Mouse (Mus musculus): ENCODE measurements around the gene Esyt2. TPM values are rescaled to one million over a fixed set of nuclear protein-coding genes. Genes with fewer than 3 reads are reported as not detected.

Esyt2 gene
- polyA plus RNA-seq (2017; shearing (Covaris generic)) = 187 TPM

GRCm38 (mm10) chr12:116280653-116281364 is at the start of gene Esyt2:
TSS of gene Esyt2 (plus strand) at chr12:116281196.

GRCm38 (mm10) chr12:116262555-116263341 is 18.2 kb upstream of the Esyt2 start, which contains the start of gene Wdr60:
TSS of gene Wdr60 (minus strand) at chr12:116263022.

DNA sequence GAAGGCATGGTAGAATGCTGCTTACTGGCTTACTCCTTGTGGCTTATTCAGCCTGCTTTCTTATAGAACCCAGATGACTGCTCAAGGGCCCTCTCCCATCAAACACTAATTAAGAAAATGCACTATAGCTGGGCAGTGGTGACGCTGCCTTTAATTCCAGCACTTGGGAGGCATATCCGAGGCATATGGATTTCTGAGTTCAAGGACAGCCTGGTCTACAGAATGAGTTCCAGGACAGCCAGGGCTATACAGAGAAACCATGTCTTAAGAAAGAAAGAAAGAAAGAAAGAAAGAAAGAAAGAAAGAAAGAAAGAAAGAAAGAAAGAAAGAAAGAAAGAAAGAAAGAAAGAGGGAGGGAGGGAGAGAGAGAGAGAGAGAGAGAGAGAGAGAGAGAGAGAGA is 5.9 kb upstream of the Esyt2 start, which contains the start of gene Gm11027:
Gene Gm11027, plus strand, starts transcription at position 301 of the 400 bp plus-strand sequence.

DNA sequence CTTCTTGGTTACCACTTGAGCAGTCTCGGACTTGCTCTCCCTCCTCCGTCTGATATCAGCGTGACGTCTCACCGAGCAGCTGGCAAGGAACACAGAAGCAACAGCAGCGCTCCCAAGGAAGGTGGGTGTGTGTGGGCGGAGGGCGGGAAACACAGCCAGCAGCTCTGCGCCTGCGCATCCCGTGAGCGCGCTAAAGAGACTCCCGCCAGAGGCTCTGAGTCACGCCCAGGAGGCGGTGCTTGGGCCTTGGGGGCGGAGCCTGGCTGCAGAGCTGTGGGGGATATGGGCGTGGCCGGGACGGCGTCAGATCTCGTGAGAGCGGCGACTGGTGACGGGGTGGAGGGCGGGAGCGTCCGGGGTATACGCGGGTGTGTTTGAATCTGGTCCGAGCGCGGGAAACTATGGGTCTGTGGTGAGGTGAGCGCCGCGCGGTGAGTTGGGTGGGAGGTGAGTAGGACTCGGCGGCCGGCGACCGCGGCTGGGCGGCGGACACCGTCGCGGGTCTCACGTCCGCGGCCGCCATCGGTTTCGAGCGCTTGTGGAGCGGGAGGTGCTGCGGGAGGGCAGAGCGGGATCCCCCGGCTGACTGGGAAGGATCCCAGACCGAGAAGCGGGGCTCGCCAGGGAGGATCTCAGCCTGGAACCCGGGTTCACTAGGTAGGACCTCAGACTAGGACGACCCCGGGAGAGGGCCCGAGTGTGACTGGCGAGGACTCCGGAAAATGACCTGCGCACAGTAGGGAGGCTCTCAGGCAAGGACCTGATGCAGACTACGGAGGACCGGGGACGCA is 124.2 kb downstream of the Esyt2 start, which contains the start of gene Ncapg2:
Gene Ncapg2, plus strand, starts transcription at position 358 of the 791 bp plus-strand sequence.

Other genes with a start within 250 kb of the Esyt2 start
- gene Zfp386, start 233.5 kb upstream of the Esyt2 start, polyA plus RNA-seq (2017; shearing (Covaris generic)) = 42.2 TPM
- gene Vipr2, start 203.5 kb upstream of the Esyt2 start, polyA plus RNA-seq (2017; shearing (Covaris generic)) = 0.61 TPM
- gene Wdr60, start 18.2 kb upstream of the Esyt2 start, polyA plus RNA-seq (2017; shearing (Covaris generic)) = 2.0 TPM
- gene Gm11027, start 5.8 kb upstream of the Esyt2 start, polyA plus RNA-seq (2017; shearing (Covaris generic)) = not detected
- 4.7 TPM for gene Ncapg2, start 124.2 kb downstream of the Esyt2 start, polyA plus RNA-seq (2017; shearing (Covaris generic))
- gene Ptprn2, start 204.5 kb downstream of the Esyt2 start, polyA plus RNA-seq (2017; shearing (Covaris generic)) = 0.05 TPM

All from CD4-positive, CD25-positive, alpha-beta regulatory T cell (primary cell).